Comparison of ENCODE assay signal across 13 mouse cellular contexts in the genomic region with DNA sequence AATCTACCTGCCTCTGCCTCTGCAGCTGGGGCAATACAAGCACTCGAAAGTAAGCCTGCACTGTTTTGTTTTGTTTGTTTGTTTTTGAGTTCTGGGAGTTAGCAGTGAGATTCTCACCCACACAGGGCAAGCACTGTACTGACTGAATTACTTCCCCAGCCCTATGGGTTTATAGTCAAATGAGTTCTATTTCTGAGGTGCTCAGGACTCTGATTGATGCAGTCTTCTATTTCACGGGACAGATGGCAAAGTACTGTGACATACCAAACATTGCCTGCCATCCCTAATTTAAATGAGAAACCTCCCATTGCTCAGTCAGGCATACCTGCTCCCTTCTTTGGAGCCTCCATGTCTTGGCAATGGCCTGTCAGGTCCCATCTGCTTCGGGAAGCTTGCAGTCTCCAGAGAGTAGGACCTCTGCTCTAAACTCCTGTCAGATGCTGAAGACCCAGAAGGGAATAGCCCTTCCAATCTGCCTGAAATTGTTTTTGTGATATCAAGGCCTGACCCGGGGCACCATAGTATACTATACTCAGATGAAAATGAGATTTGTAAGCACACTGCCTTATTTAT.
DNase-seq lines count a peak whose midpoint lies in the region; ATAC-seq and TF ChIP-seq lines count a peak whose summit lies in the region.
"Had no signal": no experiment of that assay in that cellular context is flagged by ENCODE, and none has a peak within 500 bp of the region (broad histone marks: within the 10 kb centered on the region; RNA-seq: fewer than 3 reads in every experiment).

No protein-coding gene starts in this region.

- H3K36me3 ChIP-seq in forebrain, embryonic 13.5 days (ENCODE audit: poor library complexity, severe bottlenecking), result no peaks in the 10 kb centered on the region
- no peaks in the 10 kb centered on the region for H3K36me3 ChIP-seq in hindbrain, embryonic 13.5 days
- no peaks in the 10 kb centered on the region for H3K36me3 ChIP-seq in neural tube, embryonic 13.5 days
- H3K36me3 ChIP-seq in stomach, postnatal 0 days (ENCODE audit: control insufficient read depth, insufficient read depth, low read length), result no peaks in the 10 kb centered on the region
- H3K36me3 ChIP-seq: limb, embryonic 10.5 days had no signal

- H3K27me3 ChIP-seq in forebrain, embryonic 13.5 days, result no peaks in the 10 kb centered on the region
- no peaks in the 10 kb centered on the region for H3K27me3 ChIP-seq in hindbrain, embryonic 13.5 days
- no peaks in the 10 kb centered on the region for H3K27me3 ChIP-seq in neural tube, embryonic 13.5 days
- no peaks in the 10 kb centered on the region for H3K27me3 ChIP-seq in stomach, postnatal 0 days (ENCODE audit: control insufficient read depth, insufficient read depth, low read length)

- no peak overlapping the region for H3K4me2 ChIP-seq in forebrain, embryonic 13.5 days
- H3K4me2 ChIP-seq in hindbrain, embryonic 13.5 days, result no peak overlapping the region
- H3K4me2 ChIP-seq in neural tube, embryonic 13.5 days, result no peak overlapping the region
- no peak overlapping the region for H3K4me2 ChIP-seq in stomach, postnatal 0 days (replicated peaks; ENCODE audit: low read depth)

- no peak for TF ChIP-seq EP300 in stomach, postnatal 0 days (optimal IDR thresholded peaks at IDR 0.05)

- TF ChIP-seq CTCF in stomach, postnatal 0 days (IDR thresholded peaks at IDR 0.05; ENCODE audit: low read depth), result no peak

- DNase-seq in layer of hippocampus, adult 9-11 months, result peak; percentile 1
- no peak for DNase-seq in layer of hippocampus, postnatal 36 days
- no peak for DNase-seq in stomach, postnatal 0 days (ENCODE audit: low spot score)
- DNase-seq: adrenal gland, postnatal 25 days; lung, postnatal 10 days; right cerebral cortex, postnatal 25 days; thymus, adult 2 months had no signal

- no peak overlapping the region for H3K27ac ChIP-seq in forebrain, embryonic 13.5 days
- no peak overlapping the region for H3K27ac ChIP-seq in hindbrain, embryonic 13.5 days
- H3K27ac ChIP-seq in neural tube, embryonic 13.5 days (replicated peaks), result peak overlapping the region; percentile 7; the same call in 1 of the 2 replicates
- no peak overlapping the region for H3K27ac ChIP-seq in stomach, postnatal 0 days (replicated peaks)
- H3K27ac ChIP-seq: limb, embryonic 10.5 days; liver, embryonic 14.5 days had no signal

- H3K4me1 ChIP-seq in forebrain, embryonic 13.5 days, result peaks cover 11% of the 10 kb centered on the region
- 0 out of 2 replicates have a peak, but pooled peaks cover 3% of the 10 kb centered on the region for H3K4me1 ChIP-seq in hindbrain, embryonic 13.5 days (replicated peaks)
- peaks cover 9% of the 10 kb centered on the region; the same call in 1 of the 2 replicates for H3K4me1 ChIP-seq in neural tube, embryonic 13.5 days (replicated peaks)
- no peaks in the 10 kb centered on the region for H3K4me1 ChIP-seq in stomach, postnatal 0 days (replicated peaks; ENCODE audit: control insufficient read depth, insufficient read depth)
- H3K4me1 ChIP-seq: limb, embryonic 10.5 days had no signal

- ATAC-seq in forebrain, embryonic 13.5 days, result peak; percentile 91
- ATAC-seq in hindbrain, embryonic 13.5 days (ENCODE audit: low FRiP score), result peak; percentile 94
- ATAC-seq in neural tube, embryonic 13.5 days (ENCODE audit: low read depth), result peak; percentile 90
- no peak for ATAC-seq in erythroblast, adult 5-6 weeks (replicated peaks; ENCODE audit: low FRiP score, poor library complexity, severe bottlenecking)
- no peak for ATAC-seq in stomach, postnatal 0 days (ENCODE audit: low FRiP score, low TSS enrichment)

- H3K4me3 ChIP-seq in forebrain, embryonic 13.5 days, result no peak overlapping the region
- H3K4me3 ChIP-seq in hindbrain, embryonic 13.5 days, result no peak overlapping the region
- no peak overlapping the region for H3K4me3 ChIP-seq in neural tube, embryonic 13.5 days
- H3K4me3 ChIP-seq in stomach, postnatal 0 days (ENCODE audit: low read depth, low read length), result no peak overlapping the region
- H3K4me3 ChIP-seq: limb, embryonic 10.5 days had no signal

- no peak overlapping the region for H3K9ac ChIP-seq in forebrain, embryonic 13.5 days
- no peak overlapping the region for H3K9ac ChIP-seq in hindbrain, embryonic 13.5 days
- H3K9ac ChIP-seq in neural tube, embryonic 13.5 days, result no peak overlapping the region
- H3K9ac ChIP-seq in stomach, postnatal 0 days (ENCODE audit: low read length), result no peak overlapping the region
- H3K9ac ChIP-seq: liver, embryonic 14.5 days had no signal

- WGBS in forebrain, embryonic 13.5 days, result 44% methylated on average over 4 of the region's 4 CpGs
- WGBS in hindbrain, embryonic 13.5 days, result 44% methylated on average over 4 of the region's 4 CpGs
- WGBS in neural tube, embryonic 13.5 days, result 36% methylated on average over 4 of the region's 4 CpGs
- WGBS in stomach, postnatal 0 days, result 60% methylated on average over 4 of the region's 4 CpGs

- H3K9me3 ChIP-seq in forebrain, embryonic 13.5 days (replicated peaks), result no peaks in the 10 kb centered on the region
- H3K9me3 ChIP-seq in hindbrain, embryonic 13.5 days, result no peaks in the 10 kb centered on the region
- H3K9me3 ChIP-seq in neural tube, embryonic 13.5 days, result no peaks in the 10 kb centered on the region
- no peaks in the 10 kb centered on the region for H3K9me3 ChIP-seq in stomach, postnatal 0 days (ENCODE audit: control insufficient read depth, low read length)
- H3K9me3 ChIP-seq: limb, embryonic 10.5 days had no signal

Comparison
In these comparisons a context has a peak if more than half of its experiments do, and no peak if none do; other contexts are left out.
1. ATAC-seq: peak in forebrain, embryonic 13.5 days (single experiment), hindbrain, embryonic 13.5 days (single experiment) and neural tube, embryonic 13.5 days (single experiment); none in erythroblast, adult 5-6 weeks (single experiment) and stomach, postnatal 0 days (single experiment).